Comparison of ENCODE assay signal across 24 mouse cellular contexts in genomic region chr12:105678762-105679161, GRCm38 (mm10). TPM values are rescaled to one million over a fixed set of nuclear protein-coding genes. Genes with fewer than 3 reads are reported as not detected.
"Had no signal": no experiment of that assay in that cellular context is flagged by ENCODE, and none has a peak within 500 bp of the region (broad histone marks: within the 10 kb centered on the region; RNA-seq: fewer than 3 reads in every experiment).

No protein-coding gene starts in this region.

- H3K9ac ChIP-seq: liver, embryonic 15.5 days; liver, postnatal 0 days; lung, embryonic 15.5 days; midbrain, embryonic 13.5 days; midbrain, embryonic 15.5 days; neural tube, embryonic 13.5 days; neural tube, embryonic 15.5 days had no signal

- ATAC-seq: liver, postnatal 0 days; lung, postnatal 0 days; midbrain, embryonic 13.5 days; midbrain, embryonic 15.5 days had no signal

- DNase-seq: liver, postnatal 0 days; lung, adult 2 months; lung, postnatal 14 days; lung, postnatal 36 days; retina, postnatal 1 day; right cerebral cortex, adult 18-20 months; right cerebral cortex, postnatal 25 days; right cerebral cortex, postnatal 4 days; spleen, adult 18-20 months; thymus, adult 18-20 months; thymus, postnatal 14 days; thymus, postnatal 36 days had no signal

- H3K27me3 ChIP-seq: liver, embryonic 15.5 days; lung, embryonic 15.5 days; megakaryocyte, embryonic 14.5 days; midbrain, embryonic 13.5 days; midbrain, embryonic 15.5 days; neural tube, embryonic 13.5 days; neural tube, embryonic 15.5 days had no signal

- H3K4me2 ChIP-seq: liver, embryonic 15.5 days; lung, embryonic 15.5 days; midbrain, embryonic 11.5 days; midbrain, embryonic 13.5 days; midbrain, embryonic 15.5 days; neural tube, embryonic 13.5 days; neural tube, embryonic 15.5 days had no signal

- H3K9me3 ChIP-seq: liver, embryonic 15.5 days; lung, embryonic 15.5 days; megakaryocyte, embryonic 14.5 days; midbrain, embryonic 13.5 days; midbrain, embryonic 15.5 days; neural tube, embryonic 13.5 days; neural tube, embryonic 15.5 days had no signal

- H3K27ac ChIP-seq: liver, embryonic 15.5 days; lung, embryonic 15.5 days; macrophage; midbrain, embryonic 13.5 days; midbrain, embryonic 15.5 days; neural tube, embryonic 13.5 days; neural tube, embryonic 15.5 days had no signal

- H3K4me3 ChIP-seq: liver, embryonic 15.5 days; lung, embryonic 15.5 days; midbrain, embryonic 13.5 days; midbrain, embryonic 15.5 days; myocyte; neural tube, embryonic 13.5 days; neural tube, embryonic 15.5 days had no signal

RNA-seq across cellular contexts. Expression of gene Ak7, which starts 27.0 kb away (rescaled TPM):
- total RNA-seq: megakaryocyte progenitor cell, adult 5-6 weeks had no signal
- polyA plus RNA-seq: macrophage had no signal
